Mouse (Mus musculus) ES-Bruce4 (cell line): Measurements from ENCODE around the gene Ext2.

ENCODE experiments used
- CTCF ChIP-seq: IDR thresholded peaks from one replicate; pipeline ENCODE4 v1.8.1; 2011; ENCODE audit warnings: low read depth, low read length
- EP300 ChIP-seq: IDR thresholded peaks from 2 replicates; pipeline ENCODE4 v1.6.1; 2011; ENCODE audit warnings: low read depth, low read length; ENCODE audit not compliant: insufficient read depth
- POLR2A ChIP-seq: IDR thresholded peaks from one replicate; pipeline ENCODE4 v1.8.1; 2011; ENCODE audit warnings: low read length; ENCODE audit not compliant: insufficient read depth

GRCm38 (mm10) chr2:93775431-93775830 lies 46.9 kb downstream of the Ext2 start:
- TF ChIP-seq CTCF (no peak), POLR2A (no peak), EP300 (no peak)
